Mouse (Mus musculus): ENCODE results near the gene Cpsf2. TPM values are rescaled to one million over a fixed set of nuclear protein-coding genes. Genes with fewer than 3 reads are reported as not detected.

Cpsf2 gene
- total and polyA plus RNA-seq, 3 experiments, result 32.7 to 42.0 (median 34.6) TPM

DNA sequence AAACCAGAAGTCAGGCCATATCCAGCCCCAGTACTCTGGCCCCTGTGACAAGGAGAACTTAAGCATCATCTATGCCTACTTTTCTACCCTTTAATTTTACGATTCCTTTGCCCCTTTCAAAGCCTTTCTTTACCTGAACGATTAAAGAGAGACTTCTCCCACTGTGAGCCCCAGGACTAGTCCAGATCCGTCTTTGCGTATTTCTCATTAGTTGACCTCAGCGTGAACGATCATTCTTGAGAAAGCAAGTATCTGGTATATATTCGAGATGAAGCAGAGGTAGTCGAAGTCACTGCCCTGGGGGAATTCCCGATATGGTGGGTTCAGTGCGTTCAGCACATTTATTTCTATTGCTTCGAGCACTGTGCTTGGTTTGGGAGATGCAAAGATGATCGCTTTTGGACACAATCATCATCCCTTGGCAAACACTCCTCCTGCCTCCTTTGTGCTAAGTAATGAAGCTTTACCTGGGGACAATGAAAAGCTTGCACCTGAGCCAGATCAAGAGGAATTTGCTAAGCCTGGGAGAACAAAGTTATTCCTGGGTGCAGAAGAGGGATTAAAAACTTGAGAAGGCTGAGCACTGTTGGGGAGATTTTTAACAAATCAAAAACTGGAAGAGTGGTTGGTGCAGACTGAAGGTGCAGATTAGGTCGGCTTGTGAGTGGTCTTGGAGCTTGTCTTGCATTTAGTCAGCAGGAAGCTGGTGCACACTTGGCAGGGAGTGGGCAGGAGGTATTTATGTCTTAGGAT, 1.0 kb downstream of the Cpsf2 start:
- H3K4me1 ChIP-seq (ENCODE audit: control insufficient read depth in 1 of 2, insufficient read depth in 2 of 2), result peaks cover 8 to 56% of the 10 kb centered on the region in 2 experiments; a peak in 3 of 4 replicates
- peak overlapping the region; percentile 90 for H3K9ac ChIP-seq (ENCODE audit: insufficient read depth, low read depth)
- in situ Hi-C loops (cut with MboI; ENCODE audit: low pct_ligation_motif_present, low pct_unique_long_range_greater_than_20kb, low sequenced_read_pairs), result no loop called here
- H3K9me3 ChIP-seq (replicated peaks; ENCODE audit: low read length), result no peaks in the 10 kb centered on the region
- dilution Hi-C loops (cut with MboI; ENCODE audit: extremely low pct_ligation_motif_present, extremely low pct_unique_long_range_greater_than_20kb, low sequenced_read_pairs), result no loop called here
- H3K27me3 ChIP-seq (replicated peaks), result no peaks in the 10 kb centered on the region
- H3K79me2 ChIP-seq (replicated peaks; ENCODE audit: control insufficient read depth, extremely low read depth, insufficient read depth, poor library complexity, severe bottlenecking), result peaks cover 65% of the 10 kb centered on the region
- H3K4me2 ChIP-seq (ENCODE audit: insufficient read depth, low read depth, poor library complexity, severe bottlenecking), result peak overlapping the region; percentile 91
- H3K27ac ChIP-seq (ENCODE audit: insufficient read depth, low read depth), result peak overlapping the region; percentile 89
- DNase-seq (ENCODE audit: extremely low read depth), result peak; percentile 46
- peaks cover 9 to 27% of the 10 kb centered on the region in 2 experiments for H3K36me3 ChIP-seq (replicated peaks in 1 of 2; ENCODE audit: control insufficient read depth in 1 of 2, insufficient read depth in 1 of 2, low read length in 1 of 2)
- TF ChIP-seq TBP (conservative IDR thresholded peaks at IDR 0.05; ENCODE audit: low read depth, low read length) (0 out of 2 replicates have a peak, but pooled peaks have one; percentile 49), MAZ (IDR thresholded peaks at IDR 0.05; ENCODE audit: low read depth, low read length) (no peak), MXI1 (IDR thresholded peaks at IDR 0.05; ENCODE audit: low read depth, low read length) (0 out of 2 replicates have a peak, but pooled peaks have one; percentile 47)
- H3K4me3 ChIP-seq (replicated peaks in 1 of 3; ENCODE audit: low read depth in 2 of 3, low read length in 2 of 3, poor library complexity in 1 of 3), result peak overlapping the region; percentile 81 to 91 (median 91)

GRCm38 (mm10) chr12:101977404-101977915, 1.7 kb downstream of the Cpsf2 start:
- Histone ChIP-seq H3K27me3 (replicated peaks) (no peaks in the 10 kb centered on the region), H3K36me3 (replicated peaks in 1 of 2; ENCODE audit: control insufficient read depth in 1 of 2, insufficient read depth in 1 of 2, low read length in 1 of 2) (peaks cover 7 to 26% of the 10 kb centered on the region in 2 experiments), H3K27ac (ENCODE audit: insufficient read depth, low read depth) (peak overlapping the region; percentile 79), H3K9ac (ENCODE audit: insufficient read depth, low read depth) (peak overlapping the region; percentile 1; the same call in 1 of the 2 replicates), H3K79me2 (replicated peaks; ENCODE audit: control insufficient read depth, extremely low read depth, insufficient read depth, poor library complexity, severe bottlenecking) (peaks cover 63% of the 10 kb centered on the region), H3K9me3 (replicated peaks; ENCODE audit: low read length) (no peaks in the 10 kb centered on the region), H3K4me1 (ENCODE audit: control insufficient read depth in 1 of 2, insufficient read depth in 2 of 2) (peaks cover 6 to 50% of the 10 kb centered on the region in 2 experiments; a peak in 2 of 4 replicates), H3K4me3 (replicated peaks in 1 of 3; ENCODE audit: low read depth in 2 of 3, low read length in 2 of 3, poor library complexity in 1 of 3) (peak overlapping the region; percentile 81 to 91 (median 91)), H3K4me2 (ENCODE audit: insufficient read depth, low read depth, poor library complexity, severe bottlenecking) (peak overlapping the region; percentile 91)
- TF ChIP-seq MEF2A (IDR thresholded peaks at IDR 0.05; ENCODE audit: borderline replicate concordance, low read depth, low read length), result no peak
- TF ChIP-seq USF2 (conservative IDR thresholded peaks at IDR 0.05; ENCODE audit: low read depth, low read length), result no peak
- no peak for TF ChIP-seq TBP (conservative IDR thresholded peaks at IDR 0.05; ENCODE audit: low read depth, low read length)
- TF ChIP-seq KAT2A (IDR thresholded peaks at IDR 0.05; ENCODE audit: insufficient replicate concordance, low read length), result no peak
- TF ChIP-seq MAFK (IDR thresholded peaks at IDR 0.05; ENCODE audit: insufficient replicate concordance, low read length), result no peak
- TF ChIP-seq IRF4 (IDR thresholded peaks at IDR 0.05; ENCODE audit: low read depth, low read length), result no peak
- dilution Hi-C loops (cut with MboI; ENCODE audit: extremely low pct_ligation_motif_present, extremely low pct_unique_long_range_greater_than_20kb, low sequenced_read_pairs), result no loop called here
- no peak for DNase-seq (ENCODE audit: extremely low read depth)
- in situ Hi-C loops (cut with MboI; ENCODE audit: low pct_ligation_motif_present, low pct_unique_long_range_greater_than_20kb, low sequenced_read_pairs), result no loop called here

GRCm38 (mm10) chr12:101978162-101978561, 2.4 kb downstream of the Cpsf2 start:
- dilution Hi-C loops (cut with MboI; ENCODE audit: extremely low pct_ligation_motif_present, extremely low pct_unique_long_range_greater_than_20kb, low sequenced_read_pairs), result no loop called here
- peak overlapping the region; percentile 1; the same call in 1 of the 2 replicates for H3K9ac ChIP-seq (ENCODE audit: insufficient read depth, low read depth)
- H3K27ac ChIP-seq (ENCODE audit: insufficient read depth, low read depth), result peak overlapping the region; percentile 79
- in situ Hi-C loops (cut with MboI; ENCODE audit: low pct_ligation_motif_present, low pct_unique_long_range_greater_than_20kb, low sequenced_read_pairs), result no loop called here
- TF ChIP-seq USF1 (IDR thresholded peaks at IDR 0.05; ENCODE audit: low read depth, low read length) (peak; percentile 54), USF2 (conservative IDR thresholded peaks at IDR 0.05; ENCODE audit: low read depth, low read length) (peak; percentile 51), POLR2A (IDR thresholded peaks at IDR 0.05; ENCODE audit: low read depth, low read length) (no peak), CHD2 (IDR thresholded peaks at IDR 0.05; ENCODE audit: low read length) (no peak), ZKSCAN1 (IDR thresholded peaks at IDR 0.05; ENCODE audit: borderline replicate concordance, low read depth, low read length) (no peak), EP300 (IDR thresholded peaks at IDR 0.05; ENCODE audit: low read length) (no peak), ZC3H11A (IDR thresholded peaks at IDR 0.05; ENCODE audit: low read depth, low read length) (no peak), MXI1 (IDR thresholded peaks at IDR 0.05; ENCODE audit: low read depth, low read length) (no peak), MEF2A (IDR thresholded peaks at IDR 0.05; ENCODE audit: borderline replicate concordance, low read depth, low read length) (no peak)
- peak overlapping the region; percentile 91 for H3K4me2 ChIP-seq (ENCODE audit: insufficient read depth, low read depth, poor library complexity, severe bottlenecking)
- peaks cover 4 to 44% of the 10 kb centered on the region in 2 experiments; a peak in 2 of 4 replicates for H3K4me1 ChIP-seq (ENCODE audit: control insufficient read depth in 1 of 2, insufficient read depth in 2 of 2)
- peak overlapping the region in 1 of 3 experiments; percentile 25 for H3K4me3 ChIP-seq (replicated peaks in 1 of 3; ENCODE audit: low read depth in 2 of 3, low read length in 2 of 3, poor library complexity in 1 of 3)
- peak; percentile 34 for DNase-seq (ENCODE audit: extremely low read depth)
- no peaks in the 10 kb centered on the region for H3K27me3 ChIP-seq (replicated peaks)
- H3K36me3 ChIP-seq (replicated peaks in 1 of 2; ENCODE audit: control insufficient read depth in 1 of 2, insufficient read depth in 1 of 2, low read length in 1 of 2), result peaks cover 14 to 28% of the 10 kb centered on the region in 2 experiments
- H3K79me2 ChIP-seq (replicated peaks; ENCODE audit: control insufficient read depth, extremely low read depth, insufficient read depth, poor library complexity, severe bottlenecking), result peaks cover 60% of the 10 kb centered on the region
- no peaks in the 10 kb centered on the region for H3K9me3 ChIP-seq (replicated peaks; ENCODE audit: low read length)
